Mouse (Mus musculus): ENCODE measurements around the gene Abr. TPM values are rescaled to one million over a fixed set of nuclear protein-coding genes. Genes with fewer than 3 reads are reported as not detected.

The Abr gene
- polyA plus RNA-seq, 1 experiment from 2014 or later, result 30.7 TPM

DNA sequence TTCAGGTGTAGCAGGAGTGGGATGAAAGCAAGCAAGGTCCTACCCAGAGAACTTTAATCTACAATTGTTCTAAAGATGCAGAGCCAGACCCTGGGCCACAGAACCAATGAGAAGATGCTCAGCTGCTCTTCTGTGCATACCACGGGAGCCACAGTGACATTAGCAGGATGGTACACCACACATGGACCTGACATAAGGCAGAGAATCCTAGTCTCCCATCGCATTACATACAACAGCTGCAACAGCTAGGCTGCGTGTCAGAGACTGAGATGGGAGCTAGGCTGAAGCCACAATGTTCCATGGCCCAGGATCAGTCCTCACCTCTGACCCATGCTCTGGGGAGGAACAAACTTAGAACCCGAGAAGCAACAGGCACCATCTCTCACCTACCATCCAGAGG is 104.0 kb downstream of the Abr start:
- no peak for TF ChIP-seq CTCF (IDR thresholded peaks at IDR 0.05; ENCODE audit: low read depth)
- DNase-seq (ENCODE audit: low spot score) (no peak), ATAC-seq (replicated peaks; ENCODE audit: low FRiP score, low read depth) (no peak)
- H3K4me2 ChIP-seq (ENCODE audit: low read length), result no peak overlapping the region
- H3K4me3 ChIP-seq (replicated peaks; ENCODE audit: low read depth, low read length), result no peak overlapping the region
- no peak overlapping the region for H3K9ac ChIP-seq (ENCODE audit: low read depth, low read length)
- peaks cover 9% of the 10 kb centered on the region for H3K4me1 ChIP-seq (replicated peaks; ENCODE audit: insufficient read depth, low read length)
- no peaks in the 10 kb centered on the region for H3K9me3 ChIP-seq (replicated peaks; ENCODE audit: low read length)
- H3K27me3 ChIP-seq (ENCODE audit: insufficient read depth, low read length), result no peaks in the 10 kb centered on the region
- H3K27ac ChIP-seq, result no peak overlapping the region
- H3K36me3 ChIP-seq (ENCODE audit: insufficient read depth, low read length), result no peaks in the 10 kb centered on the region
- WGBS, result 81% methylated on average over 4 of the region's 4 CpGs

DNA sequence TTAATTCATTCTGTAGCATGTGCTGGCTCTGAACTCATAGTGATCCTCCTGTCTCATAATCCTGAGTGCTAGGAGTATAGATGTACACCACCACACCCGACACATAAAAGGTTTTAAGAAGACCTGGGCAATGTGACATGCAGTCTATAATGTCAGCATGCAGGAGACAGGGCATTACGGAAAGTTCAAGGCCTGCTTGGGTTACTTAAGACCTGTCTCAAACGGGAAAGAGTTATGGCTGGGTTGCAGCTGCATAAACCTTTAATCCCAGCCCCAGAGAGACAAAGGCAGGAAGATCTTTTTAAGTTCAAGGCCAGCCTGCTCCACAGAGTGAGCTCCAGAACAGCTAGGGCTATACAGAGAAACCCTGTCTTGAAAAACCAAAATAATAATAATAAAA is 105.2 kb downstream of the Abr start:
- H3K36me3 ChIP-seq (ENCODE audit: insufficient read depth, low read length), result no peaks in the 10 kb centered on the region
- no peak overlapping the region for H3K4me2 ChIP-seq (ENCODE audit: low read length)
- no peak for TF ChIP-seq CTCF (IDR thresholded peaks at IDR 0.05; ENCODE audit: low read depth)
- no peak overlapping the region for H3K27ac ChIP-seq
- ATAC-seq (replicated peaks; ENCODE audit: low FRiP score, low read depth), result no peak
- H3K9ac ChIP-seq (ENCODE audit: low read depth, low read length), result no peak overlapping the region
- DNase-seq (ENCODE audit: low spot score), result no peak
- H3K4me3 ChIP-seq (replicated peaks; ENCODE audit: low read depth, low read length), result no peak overlapping the region
- H3K27me3 ChIP-seq (ENCODE audit: insufficient read depth, low read length), result no peaks in the 10 kb centered on the region
- H3K9me3 ChIP-seq (replicated peaks; ENCODE audit: low read length), result no peaks in the 10 kb centered on the region
- peaks cover 3% of the 10 kb centered on the region; the same call in 1 of the 2 replicates for H3K4me1 ChIP-seq (replicated peaks; ENCODE audit: insufficient read depth, low read length)
- WGBS, result 33% methylated on average over 3 of the region's 3 CpGs

DNA sequence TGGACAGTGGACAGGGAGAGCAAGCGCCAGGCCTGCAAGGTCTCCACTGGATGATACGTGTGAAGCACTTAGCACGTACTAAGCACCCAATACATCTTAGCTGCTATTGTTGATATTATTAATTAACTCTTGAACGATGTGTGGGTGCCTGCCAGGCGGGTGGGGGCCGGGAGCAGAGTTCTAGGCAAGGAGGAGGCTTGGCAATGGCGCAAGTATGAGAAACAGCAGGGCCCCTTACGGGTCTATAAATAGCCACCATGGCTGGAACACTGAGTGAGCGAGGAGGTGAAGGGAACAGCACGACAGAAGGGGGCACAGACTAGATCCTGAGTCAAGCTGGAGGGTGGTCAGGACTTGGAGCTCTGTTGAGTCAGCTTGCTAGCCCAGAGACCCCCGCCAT is 107.0 kb downstream of the Abr start:
- TF ChIP-seq CTCF (IDR thresholded peaks at IDR 0.05; ENCODE audit: low read depth), result no peak
- Histone ChIP-seq H3K4me2 (ENCODE audit: low read length) (no peak overlapping the region), H3K36me3 (ENCODE audit: insufficient read depth, low read length) (no peaks in the 10 kb centered on the region), H3K9ac (ENCODE audit: low read depth, low read length) (no peak overlapping the region), H3K4me3 (replicated peaks; ENCODE audit: low read depth, low read length) (no peak overlapping the region), H3K27me3 (ENCODE audit: insufficient read depth, low read length) (no peaks in the 10 kb centered on the region), H3K4me1 (replicated peaks; ENCODE audit: insufficient read depth, low read length) (peaks cover 3% of the 10 kb centered on the region; the same call in 1 of the 2 replicates), H3K27ac (no peak overlapping the region), H3K9me3 (replicated peaks; ENCODE audit: low read length) (no peaks in the 10 kb centered on the region)
- ATAC-seq (replicated peaks; ENCODE audit: low FRiP score, low read depth), result no peak
- WGBS, result 50% methylated on average over 11 of the region's 11 CpGs
- no peak for DNase-seq (ENCODE audit: low spot score)

DNA sequence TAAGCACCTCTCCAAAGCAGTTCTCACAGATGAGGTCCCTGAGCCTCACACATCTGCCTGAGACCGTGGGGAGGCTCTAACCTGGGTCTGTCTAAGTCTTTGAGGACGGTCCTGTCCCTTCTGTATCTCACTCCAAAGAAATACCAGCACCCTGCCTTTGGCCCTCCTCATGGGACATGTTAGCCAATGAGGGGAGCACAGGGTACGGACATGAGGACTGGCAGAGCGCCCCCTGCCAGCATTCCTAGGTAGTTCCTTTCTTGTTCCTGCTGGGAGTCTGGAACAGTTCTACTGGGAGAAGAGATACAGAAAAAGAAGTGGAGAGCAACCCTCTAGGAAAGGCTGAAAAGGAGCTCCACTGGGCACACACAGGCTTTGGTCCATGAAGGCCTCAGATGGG is 111.1 kb downstream of the Abr start:
- WGBS, result 74% methylated on average over 4 of the region's 4 CpGs
- ATAC-seq (replicated peaks; ENCODE audit: low FRiP score, low read depth), result no peak
- no peak overlapping the region for H3K4me2 ChIP-seq (ENCODE audit: low read length)
- H3K9ac ChIP-seq (ENCODE audit: low read depth, low read length), result no peak overlapping the region
- H3K9me3 ChIP-seq (replicated peaks; ENCODE audit: low read length), result no peaks in the 10 kb centered on the region
- no peaks in the 10 kb centered on the region for H3K36me3 ChIP-seq (ENCODE audit: insufficient read depth, low read length)
- no peak for DNase-seq (ENCODE audit: low spot score)
- TF ChIP-seq CTCF (IDR thresholded peaks at IDR 0.05; ENCODE audit: low read depth), result peak; percentile 52
- no peaks in the 10 kb centered on the region for H3K27me3 ChIP-seq (ENCODE audit: insufficient read depth, low read length)
- no peak overlapping the region for H3K4me3 ChIP-seq (replicated peaks; ENCODE audit: low read depth, low read length)
- H3K27ac ChIP-seq, result no peak overlapping the region
- H3K4me1 ChIP-seq (replicated peaks; ENCODE audit: insufficient read depth, low read length), result peaks cover 3% of the 10 kb centered on the region; the same call in 1 of the 2 replicates

DNA sequence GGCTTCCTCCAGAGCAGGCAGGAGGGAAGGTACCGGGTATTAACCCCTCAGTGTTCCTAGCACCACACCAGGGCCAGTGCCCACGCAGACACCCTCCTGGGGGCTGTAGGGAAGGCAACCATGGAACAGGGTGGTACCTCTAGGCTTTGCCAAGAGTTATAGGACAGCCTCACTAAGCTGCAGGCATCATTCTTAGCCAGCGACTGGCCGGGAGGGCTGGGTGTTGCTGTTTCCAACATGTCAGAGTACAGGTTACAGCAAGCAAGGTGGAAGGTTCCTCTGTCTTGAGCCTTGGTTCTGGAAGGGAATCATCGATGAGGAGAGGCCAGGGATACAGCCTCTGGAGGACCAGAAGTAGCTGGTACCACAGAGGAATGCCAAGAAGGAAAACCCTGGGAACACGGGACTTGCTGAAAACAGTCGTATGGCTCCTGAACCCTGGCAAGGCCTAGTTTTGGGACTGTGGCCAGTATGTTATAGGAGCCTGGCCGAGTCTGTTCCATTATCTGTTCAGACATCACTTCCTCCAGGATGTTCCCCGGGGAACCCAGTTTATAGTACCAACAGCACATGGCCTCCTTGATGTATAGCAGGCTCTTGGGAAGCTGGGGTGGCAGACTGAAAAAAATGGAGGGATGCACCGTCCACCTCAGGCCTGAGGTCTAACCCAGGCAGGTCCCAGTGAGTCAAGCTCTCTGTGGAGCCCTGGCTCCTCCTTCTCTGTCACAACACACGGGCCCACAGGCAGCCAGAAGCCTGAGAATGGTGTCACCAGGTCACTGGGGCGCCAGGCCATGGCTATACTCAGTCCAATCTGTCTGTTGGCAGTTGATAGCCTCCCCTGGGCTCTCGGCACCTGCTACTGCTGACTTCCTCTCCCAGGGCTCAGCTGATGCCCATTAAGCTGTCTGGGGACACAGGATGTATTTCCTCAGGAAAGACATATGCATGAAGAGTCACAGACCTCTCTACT is 112.1 kb downstream of the Abr start:
- no peak for DNase-seq (ENCODE audit: low spot score)
- Histone ChIP-seq H3K4me3 (replicated peaks; ENCODE audit: low read depth, low read length) (no peak overlapping the region), H3K36me3 (ENCODE audit: insufficient read depth, low read length) (no peaks in the 10 kb centered on the region), H3K9me3 (replicated peaks; ENCODE audit: low read length) (no peaks in the 10 kb centered on the region), H3K4me2 (ENCODE audit: low read length) (no peak overlapping the region), H3K9ac (ENCODE audit: low read depth, low read length) (no peak overlapping the region), H3K27me3 (ENCODE audit: insufficient read depth, low read length) (no peaks in the 10 kb centered on the region), H3K27ac (no peak overlapping the region), H3K4me1 (replicated peaks; ENCODE audit: insufficient read depth, low read length) (peaks cover under 1% of the 10 kb centered on the region; the same call in 1 of the 2 replicates)
- no peak for ATAC-seq (replicated peaks; ENCODE audit: low FRiP score, low read depth)
- WGBS, result 69% methylated on average over 13 of the region's 13 CpGs
- TF ChIP-seq CTCF (IDR thresholded peaks at IDR 0.05; ENCODE audit: low read depth), result no peak

DNA sequence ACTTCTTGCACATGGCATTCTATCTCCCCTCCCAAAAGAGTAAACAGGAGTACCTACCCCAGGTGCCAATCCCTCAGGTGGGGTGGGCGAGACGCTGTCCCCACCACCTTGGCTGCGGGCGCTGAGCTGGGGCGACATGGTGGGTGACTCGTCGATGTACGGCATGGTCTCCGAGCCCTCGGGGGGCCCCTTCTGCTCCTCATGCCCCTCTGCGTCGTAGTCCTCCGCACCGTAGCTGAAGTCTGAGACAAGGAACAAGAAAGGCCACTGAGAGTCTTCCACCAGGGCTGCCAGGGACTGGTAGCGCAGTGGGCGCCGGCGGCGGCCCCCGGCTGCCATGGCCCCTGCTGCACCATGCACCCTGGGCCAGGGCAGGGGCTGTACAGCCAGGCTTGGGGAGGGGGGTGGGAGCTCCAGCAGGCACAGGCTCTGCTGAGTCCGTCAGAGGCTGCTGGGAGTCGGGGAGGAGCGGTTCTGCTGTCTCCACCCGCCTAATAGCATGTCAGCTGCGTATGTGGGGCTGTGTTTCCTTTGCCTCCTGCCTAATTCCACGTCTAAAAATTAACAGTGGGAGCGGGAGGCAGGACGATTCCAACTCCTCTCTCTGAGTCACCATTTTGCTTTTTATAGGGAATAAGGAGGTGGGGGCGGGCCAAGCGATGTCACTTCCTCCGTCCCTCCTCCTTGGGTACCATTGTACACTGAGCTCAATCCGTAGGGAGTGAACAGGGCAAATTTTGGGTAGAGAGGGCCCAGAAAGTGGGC is 113.1 kb downstream of the Abr start:
- no peak for TF ChIP-seq CTCF (IDR thresholded peaks at IDR 0.05; ENCODE audit: low read depth)
- no peak overlapping the region for H3K27ac ChIP-seq
- H3K36me3 ChIP-seq (ENCODE audit: insufficient read depth, low read length), result no peaks in the 10 kb centered on the region
- 79% methylated on average over 32 of the region's 32 CpGs for WGBS
- no peaks in the 10 kb centered on the region for H3K9me3 ChIP-seq (replicated peaks; ENCODE audit: low read length)
- no peak overlapping the region for H3K9ac ChIP-seq (ENCODE audit: low read depth, low read length)
- no peak overlapping the region for H3K4me3 ChIP-seq (replicated peaks; ENCODE audit: low read depth, low read length)
- H3K4me1 ChIP-seq (replicated peaks; ENCODE audit: insufficient read depth, low read length), result no peaks in the 10 kb centered on the region
- no peaks in the 10 kb centered on the region for H3K27me3 ChIP-seq (ENCODE audit: insufficient read depth, low read length)
- ATAC-seq (replicated peaks; ENCODE audit: low FRiP score, low read depth) (no peak), DNase-seq (ENCODE audit: low spot score) (no peak)
- no peak overlapping the region for H3K4me2 ChIP-seq (ENCODE audit: low read length)

Measured in kidney, postnatal 0 days (tissue).